Mouse (Mus musculus): Measurements from ENCODE around the gene Ralgapb. TPM values are rescaled to one million over a fixed set of nuclear protein-coding genes. Genes with fewer than 3 reads are reported as not detected.
A peak's percentile ranks its signal among the peaks of the same experiment; 100 is the strongest.

Ralgapb gene
- polyA plus RNA-seq, 1 experiment from 2014 or later, result 14.8 TPM

- no peak overlapping the region for H3K4me2 ChIP-seq (replicated peaks; ENCODE audit: low read depth, low read length)
- H3K36me3 ChIP-seq (ENCODE audit: insufficient read depth, low read length), result no peaks in the 10 kb centered on the region
- no peaks in the 10 kb centered on the region for H3K27me3 ChIP-seq (replicated peaks; ENCODE audit: insufficient read depth, low read length)
- DNase-seq (ENCODE audit: low spot score), result peak; percentile 77
- 43% methylated on average over 11 of the region's 11 CpGs for WGBS
- TF ChIP-seq CTCF (IDR thresholded peaks at IDR 0.05) (no peak), EP300 (IDR thresholded peaks at IDR 0.05) (peak; percentile 83)
- no peaks in the 10 kb centered on the region for H3K9me3 ChIP-seq (ENCODE audit: low read length)
- ATAC-seq, result peak; percentile 81
- H3K4me3 ChIP-seq (ENCODE audit: low read depth, low read length), result no peak overlapping the region
- no peak overlapping the region for H3K9ac ChIP-seq (replicated peaks; ENCODE audit: low read depth)
- H3K4me1 ChIP-seq (ENCODE audit: insufficient read depth, low read depth, low read length), result no peaks in the 10 kb centered on the region
- H3K27ac ChIP-seq (ENCODE audit: low read length), result no peak overlapping the region; the same call in 1 of the 2 replicates
Observed at GRCm38 (mm10) chr2:158519071-158519470, 109.4 kb downstream of the Ralgapb start.

GRCm38 (mm10) chr2:158519800-158520199 is 110.2 kb downstream of the Ralgapb start:
- Histone ChIP-seq H3K27ac (ENCODE audit: low read length) (no peak overlapping the region), H3K36me3 (ENCODE audit: insufficient read depth, low read length) (no peaks in the 10 kb centered on the region), H3K4me1 (ENCODE audit: insufficient read depth, low read depth, low read length) (no peaks in the 10 kb centered on the region), H3K9ac (replicated peaks; ENCODE audit: low read depth) (no peak overlapping the region), H3K4me3 (ENCODE audit: low read depth, low read length) (no peak overlapping the region), H3K4me2 (replicated peaks; ENCODE audit: low read depth, low read length) (no peak overlapping the region), H3K27me3 (replicated peaks; ENCODE audit: insufficient read depth, low read length) (no peaks in the 10 kb centered on the region), H3K9me3 (ENCODE audit: low read length) (no peaks in the 10 kb centered on the region)
- 61% methylated on average over 6 of the region's 6 CpGs for WGBS
- TF ChIP-seq CTCF (IDR thresholded peaks at IDR 0.05) (no peak), EP300 (IDR thresholded peaks at IDR 0.05) (no peak)
- ATAC-seq (no peak), DNase-seq (ENCODE audit: low spot score) (no peak)

- H3K4me3 ChIP-seq (ENCODE audit: low read depth, low read length), result no peak overlapping the region
- no peaks in the 10 kb centered on the region for H3K36me3 ChIP-seq (ENCODE audit: insufficient read depth, low read length)
- ATAC-seq, result peak; percentile 80
- WGBS, result 49% methylated on average over 8 of the region's 8 CpGs
- H3K4me1 ChIP-seq (ENCODE audit: insufficient read depth, low read depth, low read length), result no peaks in the 10 kb centered on the region
- TF ChIP-seq CTCF (IDR thresholded peaks at IDR 0.05), result no peak
- peak; percentile 39; the same call in 1 of the 2 replicates for TF ChIP-seq EP300 (IDR thresholded peaks at IDR 0.05)
- no peaks in the 10 kb centered on the region for H3K9me3 ChIP-seq (ENCODE audit: low read length)
- no peak overlapping the region for H3K4me2 ChIP-seq (replicated peaks; ENCODE audit: low read depth, low read length)
- DNase-seq (ENCODE audit: low spot score), result peak; percentile 60
- no peak overlapping the region for H3K9ac ChIP-seq (replicated peaks; ENCODE audit: low read depth)
- H3K27me3 ChIP-seq (replicated peaks; ENCODE audit: insufficient read depth, low read length), result no peaks in the 10 kb centered on the region
- no peak overlapping the region for H3K27ac ChIP-seq (ENCODE audit: low read length)
Observed at GRCm38 (mm10) chr2:158523060-158523459, 113.4 kb downstream of the Ralgapb start.

GRCm38 (mm10) chr2:158524129-158524860 is 114.6 kb downstream of the Ralgapb start:
- Histone ChIP-seq H3K4me2 (replicated peaks; ENCODE audit: low read depth, low read length) (no peak overlapping the region), H3K4me1 (ENCODE audit: insufficient read depth, low read depth, low read length) (no peaks in the 10 kb centered on the region), H3K9me3 (ENCODE audit: low read length) (no peaks in the 10 kb centered on the region), H3K27ac (ENCODE audit: low read length) (no peak overlapping the region), H3K9ac (replicated peaks; ENCODE audit: low read depth) (no peak overlapping the region), H3K36me3 (ENCODE audit: insufficient read depth, low read length) (no peaks in the 10 kb centered on the region), H3K27me3 (replicated peaks; ENCODE audit: insufficient read depth, low read length) (no peaks in the 10 kb centered on the region), H3K4me3 (ENCODE audit: low read depth, low read length) (no peak overlapping the region)
- TF ChIP-seq EP300 (IDR thresholded peaks at IDR 0.05) (no peak), CTCF (IDR thresholded peaks at IDR 0.05) (no peak)
- ATAC-seq (no peak), DNase-seq (ENCODE audit: low spot score) (no peak)
- WGBS, result 63% methylated on average over 16 of the region's 16 CpGs

- no peak overlapping the region for H3K4me3 ChIP-seq (ENCODE audit: low read depth, low read length)
- H3K9ac ChIP-seq (replicated peaks; ENCODE audit: low read depth), result no peak overlapping the region
- DNase-seq (ENCODE audit: low spot score), result peak; percentile 64
- peak; percentile 25 for ATAC-seq
- no peaks in the 10 kb centered on the region for H3K9me3 ChIP-seq (ENCODE audit: low read length)
- H3K36me3 ChIP-seq (ENCODE audit: insufficient read depth, low read length), result no peaks in the 10 kb centered on the region
- H3K4me1 ChIP-seq (ENCODE audit: insufficient read depth, low read depth, low read length), result no peaks in the 10 kb centered on the region
- TF ChIP-seq EP300 (IDR thresholded peaks at IDR 0.05), result no peak
- peak; percentile 86 for TF ChIP-seq CTCF (IDR thresholded peaks at IDR 0.05)
- H3K4me2 ChIP-seq (replicated peaks; ENCODE audit: low read depth, low read length), result no peak overlapping the region
- no peak overlapping the region for H3K27ac ChIP-seq (ENCODE audit: low read length)
- WGBS, result 3% methylated on average over 4 of the region's 4 CpGs
- H3K27me3 ChIP-seq (replicated peaks; ENCODE audit: insufficient read depth, low read length), result no peaks in the 10 kb centered on the region
Observed at GRCm38 (mm10) chr2:158534090-158534489, 124.4 kb downstream of the Ralgapb start.

- DNase-seq (ENCODE audit: low spot score), result no peak
- Histone ChIP-seq H3K27me3 (replicated peaks; ENCODE audit: insufficient read depth, low read length) (no peaks in the 10 kb centered on the region), H3K9me3 (ENCODE audit: low read length) (no peaks in the 10 kb centered on the region), H3K4me1 (ENCODE audit: insufficient read depth, low read depth, low read length) (no peaks in the 10 kb centered on the region), H3K27ac (ENCODE audit: low read length) (no peak overlapping the region), H3K4me2 (replicated peaks; ENCODE audit: low read depth, low read length) (no peak overlapping the region), H3K4me3 (ENCODE audit: low read depth, low read length) (no peak overlapping the region), H3K36me3 (ENCODE audit: insufficient read depth, low read length) (no peaks in the 10 kb centered on the region), H3K9ac (replicated peaks; ENCODE audit: low read depth) (no peak overlapping the region)
- 78% methylated on average over 8 of the region's 8 CpGs for WGBS
- TF ChIP-seq EP300 (IDR thresholded peaks at IDR 0.05) (no peak), CTCF (IDR thresholded peaks at IDR 0.05) (no peak)
- ATAC-seq, result no peak
Observed at GRCm38 (mm10) chr2:158534559-158534958, 124.9 kb downstream of the Ralgapb start.
